Mouse (Mus musculus) midbrain, embryonic 10.5 days (tissue): ENCODE results near the gene Brap. TPM values are rescaled to one million over a fixed set of nuclear protein-coding genes. Genes with fewer than 3 reads are reported as not detected.
"Not testable (repeated sequence)": the region's sequence is repeated elsewhere in the genome, so short reads cannot be mapped to it uniquely, and the experiment has no call there.

ENCODE experiments used
- DNase-seq: peaks from one replicate; pipeline ENCODE4 v3.0.0-alpha.2; 2017; ENCODE audit warnings: low spot score
- H3K27ac ChIP-seq: fragments of 300-500 bp; sonication (generic); replicated peaks from 2 replicates; pipeline ENCODE4 v1.5.1; 2016; ENCODE audit warnings: mild to moderate bottlenecking
- H3K27me3 ChIP-seq: fragments of 300-500 bp; sonication (generic); 2 replicates; pipeline ENCODE4 v1.6.1; 2016; ENCODE audit warnings: low read depth, mild to moderate bottlenecking; ENCODE audit not compliant: poor library complexity, severe bottlenecking
- H3K36me3 ChIP-seq: fragments of 300-500 bp; sonication (generic); 2 replicates; pipeline ENCODE4 v1.6.1; 2016; ENCODE audit warnings: mild to moderate bottlenecking, moderate library complexity
- H3K4me1 ChIP-seq: fragments of 300-500 bp; sonication (generic); 2 replicates; pipeline ENCODE4 v1.6.1; 2016
- H3K4me3 ChIP-seq: fragments of 300-500 bp; sonication (generic); 2 replicates; pipeline ENCODE4 v1.5.1; 2016; ENCODE audit warnings: mild to moderate bottlenecking, moderate library complexity
- H3K9me3 ChIP-seq: fragments of 300-500 bp; sonication (generic); replicated peaks from 2 replicates; pipeline ENCODE4 v1.6.1; 2016; ENCODE audit warnings: mild to moderate bottlenecking
- whole genome bisulfite sequencing: fragments of 180-500 bp; shearing (Covaris S2); methylation state at CpG from one replicate; pipeline ENCODE4 v1.1.7; 2016; 5-methylcytosine and 5-hydroxymethylcytosine counted together
- polyA plus RNA-seq: library from polyadenylated mRNA; unstranded; fragments of >200 nt; fragmentation: Nextera tagmentation; extraction: Ambion mirVana; gene quantifications from 2 replicates; pipeline ENCODE4 v1.2.1, GENCODE M21; 2016

Gene Brap
- polyA plus RNA-seq, 1 experiment from 2014 or later, result 40.4 TPM

- 87% methylated on average over 7 of the region's 7 CpGs for WGBS
- no peak overlapping the region for H3K27ac ChIP-seq
- no peaks in the 10 kb centered on the region for H3K36me3 ChIP-seq
- H3K9me3 ChIP-seq, result no peaks in the 10 kb centered on the region
- no peak overlapping the region for H3K4me3 ChIP-seq
- no peaks in the 10 kb centered on the region for H3K27me3 ChIP-seq
- no peak for DNase-seq
- H3K4me1 ChIP-seq, result no peaks in the 10 kb centered on the region
Observed at GRCm38 (mm10) chr5:121649134-121649533, 11.2 kb upstream of the Brap start.

- no peaks in the 10 kb centered on the region for H3K36me3 ChIP-seq
- no peaks in the 10 kb centered on the region for H3K9me3 ChIP-seq
- H3K4me3 ChIP-seq, result no peak overlapping the region
- no peak for DNase-seq
- WGBS, result 90% methylated on average over 4 of the region's 4 CpGs
- H3K4me1 ChIP-seq, result peaks cover 2% of the 10 kb centered on the region
- no peaks in the 10 kb centered on the region for H3K27me3 ChIP-seq
- H3K27ac ChIP-seq, result no peak overlapping the region
Observed at GRCm38 (mm10) chr5:121654526-121654925, 5.8 kb upstream of the Brap start.

DNA sequence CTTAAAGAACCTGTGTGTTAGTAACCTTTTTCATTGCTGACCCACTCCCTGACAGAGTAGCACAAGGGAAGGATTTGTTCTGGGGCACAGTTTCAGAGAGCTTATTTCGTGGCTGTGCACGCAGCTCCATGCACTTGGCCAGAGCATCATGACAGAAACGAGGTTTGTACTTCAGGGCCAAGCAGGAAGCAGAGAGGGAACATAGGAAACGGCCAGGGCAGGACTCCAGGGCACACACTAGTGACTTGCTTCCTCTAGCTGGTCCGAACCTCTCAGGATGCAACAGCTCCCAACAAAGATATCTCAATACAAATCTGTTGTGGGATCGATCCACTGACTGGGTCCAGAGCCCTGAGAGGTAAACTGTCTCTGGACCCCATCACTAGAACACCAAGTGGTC, 3.5 kb upstream of the Brap start:
- H3K4me3 ChIP-seq, H3K9me3 ChIP-seq, H3K27ac ChIP-seq, DNase-seq, H3K36me3 ChIP-seq, H3K27me3 ChIP-seq: not testable (repeated sequence)
- peaks cover 20% of the 10 kb centered on the region for H3K4me1 ChIP-seq
- 86% methylated on average over 6 of the region's 6 CpGs for WGBS

DNA sequence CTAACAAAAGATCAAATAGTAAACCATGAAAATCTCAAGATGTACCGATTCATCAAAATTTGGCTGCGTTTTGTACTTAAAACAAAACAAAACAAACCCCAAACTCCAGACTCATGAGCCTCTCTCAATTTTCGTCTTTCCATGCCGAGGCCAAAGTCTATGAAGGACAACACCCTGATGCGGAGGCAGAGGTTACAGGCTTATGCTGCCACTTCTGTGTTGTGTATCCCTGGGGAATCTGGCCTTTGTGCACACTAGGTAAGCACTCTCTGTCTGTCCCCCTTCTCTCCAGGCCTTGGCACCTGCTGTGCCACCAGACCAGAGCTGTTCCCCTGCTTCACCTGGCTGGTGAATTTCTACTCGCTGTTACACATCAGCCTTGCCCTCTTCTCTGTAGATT, 2.7 kb upstream of the Brap start:
- not testable (repeated sequence) for H3K36me3 ChIP-seq, H3K4me3 ChIP-seq

DNA sequence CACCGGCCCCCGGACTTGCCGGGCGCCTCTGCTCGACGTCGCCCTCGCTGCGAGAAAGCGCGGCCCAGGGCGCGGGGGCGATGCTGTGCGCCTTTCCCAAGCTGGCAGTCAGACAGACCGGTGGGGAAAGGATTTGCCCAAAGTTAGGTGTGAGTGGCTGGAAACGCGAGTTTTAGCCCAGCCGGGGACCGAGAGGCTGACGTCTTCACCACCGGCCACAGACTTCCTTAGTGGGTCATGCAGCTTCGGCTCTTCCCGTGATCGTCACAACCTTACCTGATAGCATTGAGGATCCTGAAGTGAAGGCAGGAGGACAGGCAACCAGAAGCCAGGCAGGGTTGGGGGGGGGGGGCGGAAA, 513 bp downstream of the Brap start:
- peaks cover 34% of the 10 kb centered on the region for H3K36me3 ChIP-seq
- peak overlapping the region; percentile 86 for H3K4me3 ChIP-seq
- no peaks in the 10 kb centered on the region for H3K9me3 ChIP-seq
- WGBS, result 2% methylated on average over 26 of the region's 26 CpGs
- peaks cover 25% of the 10 kb centered on the region for H3K4me1 ChIP-seq
- H3K27me3 ChIP-seq, result no peaks in the 10 kb centered on the region
- no peak for DNase-seq
- H3K27ac ChIP-seq, result peak overlapping the region; percentile 85

More for the DNA sequence above, 2.7 kb upstream of the Brap start:
- H3K27me3 ChIP-seq, H3K27ac ChIP-seq, DNase-seq, H3K9me3 ChIP-seq: not testable (repeated sequence)
- H3K4me1 ChIP-seq, result peaks cover 25% of the 10 kb centered on the region
- WGBS, result 85% methylated on average over 6 of the region's 6 CpGs

GRCm38 (mm10) chr5:121661494-121661893, 1.1 kb downstream of the Brap start:
- Histone ChIP-seq H3K4me1 (peaks cover 25% of the 10 kb centered on the region), H3K27me3 (no peaks in the 10 kb centered on the region), H3K9me3 (no peaks in the 10 kb centered on the region), H3K4me3 (peak overlapping the region; percentile 86), H3K36me3 (peaks cover 40% of the 10 kb centered on the region), H3K27ac (no peak overlapping the region)
- WGBS, result 90% methylated on average over 5 of the region's 5 CpGs
- no peak for DNase-seq

GRCm38 (mm10) chr5:121663456-121663855, 3.1 kb downstream of the Brap start:
- H3K36me3 ChIP-seq, result peaks cover 56% of the 10 kb centered on the region
- 89% methylated on average over 8 of the region's 8 CpGs for WGBS

GRCm38 (mm10) chr5:121664078-121664477, 3.7 kb downstream of the Brap start:
- no peak for DNase-seq
- 93% methylated on average over 6 of the region's 6 CpGs for WGBS
- peaks cover 25% of the 10 kb centered on the region for H3K4me1 ChIP-seq
- no peak overlapping the region for H3K4me3 ChIP-seq
- no peaks in the 10 kb centered on the region for H3K9me3 ChIP-seq
- H3K27me3 ChIP-seq, result no peaks in the 10 kb centered on the region
- peaks cover 62% of the 10 kb centered on the region for H3K36me3 ChIP-seq
- no peak overlapping the region for H3K27ac ChIP-seq

More at GRCm38 (mm10) chr5:121663456-121663855, 3.1 kb downstream of the Brap start:
- Histone ChIP-seq H3K4me1 (peaks cover 25% of the 10 kb centered on the region), H3K9me3 (no peaks in the 10 kb centered on the region), H3K27me3 (no peaks in the 10 kb centered on the region), H3K4me3 (no peak overlapping the region), H3K27ac (no peak overlapping the region)
- no peak for DNase-seq

GRCm38 (mm10) chr5:121664971-121665370, 4.6 kb downstream of the Brap start:
- no peak for DNase-seq
- H3K9me3 ChIP-seq, result no peaks in the 10 kb centered on the region
- peaks cover 18% of the 10 kb centered on the region for H3K4me1 ChIP-seq
- H3K27me3 ChIP-seq, result no peaks in the 10 kb centered on the region
- 95% methylated on average over 9 of the region's 9 CpGs for WGBS
- H3K36me3 ChIP-seq, result peaks cover 70% of the 10 kb centered on the region
- H3K4me3 ChIP-seq, result no peak overlapping the region
- no peak overlapping the region for H3K27ac ChIP-seq

GRCm38 (mm10) chr5:121667067-121667466, 6.7 kb downstream of the Brap start:
- no peak overlapping the region for H3K27ac ChIP-seq
- no peaks in the 10 kb centered on the region for H3K27me3 ChIP-seq
- no peaks in the 10 kb centered on the region for H3K9me3 ChIP-seq
- peaks cover 90% of the 10 kb centered on the region for H3K36me3 ChIP-seq
- H3K4me1 ChIP-seq, result peaks cover 2% of the 10 kb centered on the region
- H3K4me3 ChIP-seq, result no peak overlapping the region
- 95% methylated on average over 4 of the region's 4 CpGs for WGBS
- no peak for DNase-seq

- Histone ChIP-seq H3K9me3 (no peaks in the 10 kb centered on the region), H3K4me1 (no peaks in the 10 kb centered on the region), H3K36me3 (peaks cover 91% of the 10 kb centered on the region), H3K27ac (no peak overlapping the region), H3K4me3 (no peak overlapping the region), H3K27me3 (no peaks in the 10 kb centered on the region)
- no peak for DNase-seq
- WGBS, result 83% methylated on average over 6 of the region's 6 CpGs
Observed at GRCm38 (mm10) chr5:121668411-121668810, 8.0 kb downstream of the Brap start.

- Histone ChIP-seq H3K27me3 (no peaks in the 10 kb centered on the region), H3K36me3 (peaks cover 91% of the 10 kb centered on the region), H3K9me3 (no peaks in the 10 kb centered on the region)
Observed at GRCm38 (mm10) chr5:121670412-121670811, 10.0 kb downstream of the Brap start.

DNA sequence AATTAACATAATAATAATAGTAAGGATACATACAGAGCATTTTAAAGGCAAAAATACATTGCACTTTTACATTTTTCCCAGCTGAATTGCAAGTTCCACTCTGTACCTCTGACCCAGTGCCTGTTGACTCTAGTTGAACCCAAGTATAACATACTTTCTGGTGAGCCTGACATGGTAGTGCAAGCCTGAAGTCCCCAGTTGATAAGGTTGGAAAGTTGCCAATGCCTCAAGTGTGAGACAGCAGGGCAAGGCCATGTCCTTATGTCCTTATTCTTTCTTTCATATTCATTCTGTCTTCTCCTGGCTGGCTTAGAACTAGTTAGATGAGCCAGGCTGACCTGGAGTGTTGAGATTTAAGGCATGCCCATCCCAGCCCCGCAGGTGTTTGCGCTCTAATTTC, 21.9 kb downstream of the Brap start:
- H3K36me3 ChIP-seq, result peaks cover 99% of the 10 kb centered on the region
- H3K4me1 ChIP-seq, result no peaks in the 10 kb centered on the region
- H3K4me3 ChIP-seq, result no peak overlapping the region
- H3K27ac ChIP-seq, result no peak overlapping the region
- no peaks in the 10 kb centered on the region for H3K27me3 ChIP-seq
- H3K9me3 ChIP-seq, result no peaks in the 10 kb centered on the region
- 93% methylated on average over 2 of the region's 2 CpGs for WGBS
- no peak for DNase-seq

More at GRCm38 (mm10) chr5:121670412-121670811, 10.0 kb downstream of the Brap start:
- 80% methylated on average over 3 of the region's 3 CpGs for WGBS
- Histone ChIP-seq H3K27ac (no peak overlapping the region), H3K4me1 (no peaks in the 10 kb centered on the region), H3K4me3 (no peak overlapping the region)
- DNase-seq, result no peak

GRCm38 (mm10) chr5:121685495-121685894, 25.1 kb downstream of the Brap start:
- Histone ChIP-seq H3K36me3 (peaks cover 76% of the 10 kb centered on the region), H3K9me3 (no peaks in the 10 kb centered on the region), H3K4me1 (no peaks in the 10 kb centered on the region), H3K4me3 (no peak overlapping the region), H3K27me3 (no peaks in the 10 kb centered on the region), H3K27ac (no peak overlapping the region)
- 92% methylated on average over 6 of the region's 6 CpGs for WGBS
- DNase-seq, result no peak
